Mouse (Mus musculus) megakaryocyte, adult 5-6 weeks (primary cell): ENCODE measurements at regions not wholly inside any gene's neighbourhood (a gene's known extent, or its start where the extent isn't known, plus 50 kb on each side); places are given as distances from the start of the nearest gene placed in this dataset.

Experiments
- ATAC-seq: 2 replicates; pipeline ENCODE4 v1.8.0; 2016; ENCODE audit warnings: mild to moderate bottlenecking, inconsistent platforms; ENCODE audit not compliant: poor library complexity, severe bottlenecking

DNA sequence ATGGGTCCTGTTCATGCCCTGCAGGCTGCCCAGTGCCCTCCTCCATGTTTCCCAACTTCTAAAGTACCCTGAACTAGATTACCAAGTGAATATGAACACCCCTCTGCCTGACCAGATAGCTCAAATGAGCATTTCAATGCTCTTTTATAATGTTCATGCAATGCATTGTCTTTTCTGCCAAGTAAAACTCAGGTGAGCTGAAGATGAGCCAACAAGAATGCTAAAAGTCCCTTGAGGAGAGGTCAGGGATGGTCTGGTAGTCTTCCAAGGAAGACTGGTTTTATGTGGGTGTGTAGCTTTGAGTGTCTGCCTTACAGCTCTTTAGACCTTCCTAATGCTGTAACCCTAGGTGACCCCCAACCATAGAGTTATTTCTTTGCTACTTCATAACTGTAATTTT lies 58.0 kb upstream of the Abca12 start:
- ATAC-seq, result no peak

DNA sequence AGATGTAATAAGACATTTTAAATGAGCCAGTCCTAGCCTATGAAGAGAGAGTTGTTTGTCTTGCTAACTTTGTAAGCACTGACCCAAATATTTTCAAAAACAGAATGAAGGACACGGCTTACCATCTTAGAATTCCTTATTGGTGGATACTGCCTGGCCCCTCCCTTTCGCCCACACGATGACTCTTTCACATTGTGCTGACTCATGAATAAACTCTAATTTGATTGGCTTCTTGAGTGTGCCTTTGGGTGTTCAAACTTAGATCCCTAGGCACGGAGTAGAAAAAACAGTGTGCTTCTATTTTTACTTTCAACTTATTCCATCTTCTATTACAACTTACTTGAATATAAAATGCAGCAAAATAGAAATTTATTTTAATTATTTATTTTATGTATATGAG lies 68.4 kb upstream of the Abca12 start:
- no peak for ATAC-seq

DNA sequence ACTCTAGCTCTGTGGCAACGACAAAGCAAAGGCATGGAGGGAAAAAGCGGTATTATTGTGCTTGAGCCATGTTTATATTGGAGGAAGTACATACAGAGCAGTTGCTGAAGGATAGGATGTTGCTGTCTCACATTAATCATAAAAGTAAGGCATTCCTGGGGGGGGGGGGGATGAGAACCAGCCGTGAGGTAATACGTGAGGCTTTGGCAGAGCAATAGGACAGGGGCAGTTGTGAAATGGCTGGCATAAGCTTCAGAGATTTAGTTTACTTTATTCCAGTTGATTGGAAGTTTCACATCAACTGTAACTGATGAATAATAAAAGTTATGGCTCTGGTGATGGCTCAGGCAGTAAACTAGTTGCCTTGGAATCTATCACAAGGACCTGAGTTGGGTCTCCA lies 62.4 kb upstream of the Atic start:
- no peak for ATAC-seq

DNA sequence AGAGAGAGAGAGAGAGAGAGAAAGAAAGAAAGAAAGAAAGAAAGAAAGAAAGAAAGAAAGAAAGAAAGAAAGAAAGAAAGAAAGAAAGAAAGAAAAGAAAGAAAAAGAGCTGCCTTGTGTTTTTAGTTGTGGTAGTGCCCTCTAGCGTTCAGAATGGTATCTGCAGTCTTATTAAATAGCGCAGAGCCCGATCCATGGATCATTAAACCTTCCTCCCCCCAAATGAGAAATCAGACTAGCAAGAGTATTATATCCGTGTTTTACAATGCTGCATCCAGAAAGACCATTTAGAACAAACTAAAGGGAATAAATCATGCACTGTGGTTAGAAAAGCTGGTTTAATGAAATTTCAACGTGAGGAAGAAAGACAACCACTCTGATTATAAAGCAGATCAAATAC lies 51.1 kb upstream of the Atic start:
- peak; percentile 60 for ATAC-seq

DNA sequence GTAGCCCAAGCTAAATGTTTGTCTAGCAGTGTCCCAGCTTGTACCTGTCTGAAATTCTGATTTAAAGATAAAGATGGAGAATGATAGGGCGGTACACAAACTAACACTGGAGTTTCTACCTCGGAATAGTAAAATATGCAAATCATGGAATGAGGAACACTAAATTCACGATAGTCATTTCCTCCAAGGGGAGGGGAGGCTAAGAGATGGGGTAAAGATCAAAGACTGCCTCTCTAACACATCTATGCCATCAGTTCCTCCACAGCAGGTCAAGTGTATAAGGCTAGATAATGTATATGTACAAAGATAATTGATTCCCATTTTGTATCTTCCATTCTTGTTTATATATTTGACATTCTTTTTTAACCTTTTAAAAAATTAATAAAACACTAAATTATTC lies 50.4 kb upstream of the Atic start:
- ATAC-seq, result peak; percentile 47; the same call in 1 of the 2 replicates
